ENCODE assay signal across 12 mouse cellular contexts in the genomic region with DNA sequence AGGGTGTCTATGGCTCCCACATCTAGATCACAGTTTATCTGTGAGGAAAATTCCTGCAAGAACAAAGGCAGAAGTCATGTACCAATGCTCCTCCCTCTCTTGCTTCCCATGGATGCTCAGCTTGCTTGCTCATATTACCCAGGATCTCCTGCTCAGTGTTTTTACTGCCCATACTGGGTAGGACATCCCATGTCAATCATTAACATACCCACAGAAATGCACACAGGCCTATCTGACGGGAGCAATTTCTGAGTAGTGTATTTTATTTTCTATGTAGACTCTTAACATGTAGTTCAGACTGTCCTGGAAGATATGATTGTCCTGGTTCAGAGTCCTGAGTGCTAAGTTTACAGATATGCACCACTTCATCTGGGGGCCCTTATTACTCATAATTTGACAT. TPM values are rescaled to one million over a fixed set of nuclear protein-coding genes. Genes with fewer than 3 reads are reported as not detected.
"Had no signal": no experiment of that assay in that cellular context is flagged by ENCODE, and none has a peak within 500 bp of the region (broad histone marks: within the 10 kb centered on the region; RNA-seq: fewer than 3 reads in every experiment).

No protein-coding gene starts in this region.

RNA-seq across cellular contexts. Expression of a gene that starts 6.4 kb away (rescaled TPM):
- polyA plus RNA-seq: neural tube, embryonic 14.5 days; small intestine, adult 2 months; spleen, adult 2 months; stomach, embryonic 14.5 days; stomach, embryonic 15.5 days; stomach, embryonic 16.5 days; stomach, postnatal 0 days; thymus, postnatal 0 days; urinary bladder, adult 2 months had no signal

RNA-seq across cellular contexts. Expression of a gene that starts 47.9 kb away (rescaled TPM):
- polyA plus RNA-seq: neural tube, embryonic 14.5 days; neural tube, embryonic 15.5 days; small intestine, adult 2 months; spleen, adult 2 months; stomach, embryonic 14.5 days; stomach, embryonic 15.5 days; stomach, embryonic 16.5 days; stomach, postnatal 0 days; testis, adult 2 months; thymus, adult 2 months; thymus, postnatal 0 days; urinary bladder, adult 2 months had no signal
